Mouse (Mus musculus) stomach, adult 2 months (tissue): ENCODE data around the gene Ppp3r2. TPM values are rescaled to one million over a fixed set of nuclear protein-coding genes. Genes with fewer than 3 reads are reported as not detected.

Experiments
- polyA plus RNA-seq: library from polyadenylated mRNA; depleted of rRNA; stranded (reverse); fragments of >200 nt; gene quantifications from 2 replicates; pipeline ENCODE4 v1.2.3, GENCODE M21; 2012; rRNA removed

Ppp3r2 gene
- not detected in 2 replicates for polyA plus RNA-seq

GRCm38 (mm10) chr4:49681812-49682211 is at the start of gene Ppp3r2:
Gene Ppp3r2, minus strand, starts transcription at chr4:49682024.

GRCm38 (mm10) chr4:49631319-49632138 is 50.3 kb downstream of the Ppp3r2 start, which contains the start of gene Rnf20:
Gene Rnf20, plus strand, starts transcription at chr4:49632006.

Other genes starting within 250 kb of the Ppp3r2 start
- gene Acnat1, start 208.1 kb downstream of the Ppp3r2 start, polyA plus RNA-seq: 0.74 and 1.1 TPM in 2 replicates
- gene Baat, start 175.5 kb downstream of the Ppp3r2 start, polyA plus RNA-seq: not detected in 2 replicates
- 0.12 and 0.48 TPM in 2 replicates for gene Mrpl50, start 160.9 kb downstream of the Ppp3r2 start, polyA plus RNA-seq
- 0.04 and 0.17 TPM in 2 replicates for gene Zfp189, start 160.8 kb downstream of the Ppp3r2 start, polyA plus RNA-seq
- gene Aldob, start 132.5 kb downstream of the Ppp3r2 start, polyA plus RNA-seq: 1.9 and 2.4 TPM in 2 replicates
- 66.6 and 119 TPM in 2 replicates for gene Tmem246, start 84.1 kb downstream of the Ppp3r2 start, polyA plus RNA-seq
- 6.2 and 7.3 TPM in 2 replicates for gene Rnf20, start 50.0 kb downstream of the Ppp3r2 start, polyA plus RNA-seq
- 0.01 and 0.03 TPM in 2 replicates for gene Grin3a, start 163.7 kb upstream of the Ppp3r2 start, polyA plus RNA-seq